Mouse (Mus musculus): Measurements from ENCODE around the gene Rnf114.

The Rnf114 gene

GRCm38 (mm10) chr2:167540477-167541110, 48.1 kb downstream of the Rnf114 start:
- DNase-seq (ENCODE audit: low spot score) = no peak

DNA sequence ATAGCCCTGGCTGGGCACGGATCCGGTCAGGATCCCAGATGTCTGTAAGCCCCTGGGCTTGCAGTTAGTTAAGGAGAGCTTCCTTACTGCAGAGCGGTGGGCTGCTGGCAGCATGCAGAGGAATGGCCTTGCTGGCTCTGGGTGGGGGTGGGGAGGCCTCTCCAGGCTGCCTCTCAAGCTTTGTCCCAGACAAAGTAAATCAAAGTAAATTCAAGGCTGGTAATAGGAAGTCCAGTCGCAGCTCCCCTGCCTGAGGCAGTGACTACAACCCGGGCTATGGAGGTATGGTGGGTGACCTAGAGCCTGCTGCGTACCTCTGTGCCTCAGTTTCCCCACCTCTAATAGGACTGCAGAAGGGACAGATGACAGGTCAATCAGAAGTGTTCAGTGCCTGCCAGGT, 48.9 kb downstream of the Rnf114 start:
- no peak for DNase-seq (ENCODE audit: low spot score)

DNA sequence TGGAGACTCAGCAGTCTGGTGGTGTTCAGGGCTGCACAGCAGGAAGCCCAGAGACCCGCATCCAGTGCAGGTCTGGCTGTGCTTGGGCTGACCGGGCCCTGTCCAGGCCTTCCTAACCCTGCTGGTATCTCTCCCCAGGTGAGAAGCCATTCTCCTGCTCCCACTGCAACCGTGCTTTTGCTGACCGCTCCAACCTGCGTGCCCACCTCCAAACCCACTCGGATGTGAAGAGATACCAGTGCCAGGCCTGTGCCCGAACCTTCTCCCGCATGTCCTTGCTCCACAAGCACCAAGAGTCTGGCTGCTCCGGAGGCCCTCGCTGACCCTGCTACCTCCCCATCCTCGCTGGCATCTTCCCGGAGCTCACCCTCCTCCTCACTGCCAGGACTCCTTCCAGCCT, 49.3 kb downstream of the Rnf114 start:
- DNase-seq (ENCODE audit: low spot score) = no peak

DNA sequence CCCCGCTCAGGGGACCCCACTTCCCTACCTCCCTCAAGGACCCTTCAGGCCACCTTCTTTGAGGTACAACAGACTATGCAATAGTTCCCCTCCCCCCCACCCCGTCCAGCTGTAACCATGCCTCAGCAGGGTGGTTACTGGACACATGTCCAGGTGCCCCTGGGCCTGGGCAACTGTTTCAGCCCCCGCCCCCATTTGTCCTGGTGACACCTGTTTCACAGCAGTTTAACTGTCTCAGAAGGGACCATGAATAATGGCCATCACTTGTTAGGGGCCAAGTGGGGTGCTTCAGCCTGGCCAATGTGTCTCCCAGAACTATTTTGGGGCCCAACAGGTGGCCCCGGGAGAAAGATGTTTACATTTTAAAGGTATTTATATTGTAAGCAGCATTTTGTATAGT, 49.9 kb downstream of the Rnf114 start:
- DNase-seq (ENCODE audit: low spot score) = no peak

GRCm38 (mm10) chr2:167543121-167544003, 50.9 kb downstream of the Rnf114 start:
- DNase-seq (ENCODE audit: low spot score) = no peak

DNA sequence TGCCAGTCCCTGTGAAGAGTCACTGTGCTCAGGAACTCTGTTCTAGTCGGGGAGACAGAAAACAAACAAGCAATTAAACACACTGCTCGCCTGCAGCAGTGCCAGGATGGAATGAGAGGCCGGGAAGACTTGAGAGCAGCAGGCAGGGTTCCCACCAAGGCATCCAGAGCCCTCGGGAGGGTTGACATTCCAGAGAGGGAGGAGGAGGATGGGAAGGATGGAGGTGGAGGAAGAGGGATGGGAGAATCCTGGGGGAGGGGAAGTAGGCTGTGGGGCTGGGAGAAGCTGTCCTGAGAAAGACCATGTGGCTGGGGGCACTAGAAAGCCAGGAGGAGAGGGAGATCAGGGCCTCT, 51.5 kb downstream of the Rnf114 start:
- no peak for DNase-seq (ENCODE audit: low spot score)

DNA sequence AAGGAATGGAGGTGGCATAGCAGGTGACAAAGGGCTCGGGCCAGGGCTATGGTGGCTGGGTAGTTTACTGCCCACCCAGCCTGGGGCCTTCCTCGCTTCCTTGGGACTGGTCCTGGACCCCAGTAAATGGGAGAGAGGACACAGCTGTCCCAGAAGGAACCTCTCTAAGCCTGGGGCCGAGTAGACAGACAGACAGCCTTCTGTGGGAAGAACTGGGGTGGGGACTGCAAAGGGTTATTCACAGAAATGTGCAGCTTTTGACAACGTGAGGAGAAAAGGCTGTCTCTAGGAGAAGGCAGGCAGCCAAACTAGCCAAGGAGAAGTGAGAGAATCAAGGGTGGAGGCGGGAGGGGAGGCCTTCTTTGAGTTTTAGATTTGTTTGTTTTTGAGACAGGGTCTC, 52.0 kb downstream of the Rnf114 start:
- DNase-seq (ENCODE audit: low spot score) = no peak

GRCm38 (mm10) chr2:167546447-167547195, 54.2 kb downstream of the Rnf114 start:
- no peak for DNase-seq (ENCODE audit: low spot score)

DNA sequence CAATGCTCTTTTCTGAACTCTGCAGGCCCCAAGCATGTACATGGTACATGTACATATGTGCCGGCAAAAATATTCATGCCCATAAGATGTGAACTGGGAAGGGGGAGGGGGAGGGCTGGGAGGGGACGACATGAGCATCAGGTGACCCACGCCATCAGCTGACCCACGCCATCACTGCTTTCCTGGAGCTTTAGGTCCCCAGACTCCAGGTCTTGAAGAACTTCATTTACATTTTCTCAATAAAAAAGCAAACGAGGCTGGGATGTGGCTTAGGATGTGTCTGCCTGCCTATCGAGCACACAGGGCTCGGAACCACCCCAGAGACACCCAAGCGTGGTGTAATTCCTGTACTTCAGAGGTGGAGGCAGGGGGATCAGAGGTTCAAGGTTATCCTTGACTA, 55.0 kb downstream of the Rnf114 start:
- no peak for DNase-seq (ENCODE audit: low spot score)

DNA sequence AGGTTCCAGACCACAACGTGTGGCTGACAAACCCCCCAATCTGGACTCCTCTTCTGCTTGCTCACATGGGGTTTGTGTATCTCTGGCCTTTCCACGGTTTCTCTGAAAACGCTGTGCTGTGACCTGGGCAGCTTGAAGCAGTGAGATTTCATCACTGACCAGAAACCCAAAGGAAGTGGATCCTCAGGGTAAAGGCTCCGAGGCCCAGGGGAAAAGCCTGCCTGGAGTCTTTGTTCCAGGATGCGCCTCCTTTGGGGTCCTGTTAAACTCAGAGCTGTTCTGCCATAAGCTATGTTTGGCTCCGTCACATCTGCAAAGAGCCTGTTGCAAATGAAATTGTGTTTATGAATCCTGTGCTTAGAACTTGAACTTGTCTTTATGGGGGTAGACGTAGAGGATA, 56.5 kb downstream of the Rnf114 start:
- DNase-seq (ENCODE audit: low spot score) = no peak

- no peak for DNase-seq (ENCODE audit: low spot score)
Observed at GRCm38 (mm10) chr2:167550341-167550854, 58.0 kb downstream of the Rnf114 start.

DNA sequence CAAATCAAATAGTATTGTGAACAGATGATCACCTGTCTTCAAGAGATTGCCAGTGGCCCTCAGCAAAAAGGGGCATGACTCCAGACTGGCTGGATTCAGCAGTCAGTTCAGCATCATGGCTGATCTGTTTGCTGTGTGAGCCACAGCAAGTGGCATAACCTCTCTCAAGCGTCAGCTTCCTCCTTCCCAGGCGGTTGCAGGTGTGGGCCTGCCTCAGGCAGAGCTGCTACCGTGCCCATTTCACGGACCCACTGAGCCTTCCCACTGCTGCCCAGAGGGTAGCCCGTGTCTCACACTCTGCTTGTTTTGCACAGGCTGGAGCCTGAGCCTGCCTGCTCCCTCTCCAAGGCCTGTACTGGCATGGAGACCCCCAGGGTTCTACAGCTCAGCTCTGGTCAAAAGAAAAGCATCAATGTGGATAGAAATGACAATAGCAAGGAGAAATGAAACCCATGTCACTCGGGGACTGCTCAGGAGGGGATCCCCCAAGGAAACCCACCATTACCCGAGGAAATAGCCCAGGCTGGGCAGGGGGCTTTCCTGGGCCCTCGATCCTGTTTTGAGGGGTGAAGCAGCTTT, 59.0 kb downstream of the Rnf114 start:
- DNase-seq (ENCODE audit: low spot score) = no peak

DNA sequence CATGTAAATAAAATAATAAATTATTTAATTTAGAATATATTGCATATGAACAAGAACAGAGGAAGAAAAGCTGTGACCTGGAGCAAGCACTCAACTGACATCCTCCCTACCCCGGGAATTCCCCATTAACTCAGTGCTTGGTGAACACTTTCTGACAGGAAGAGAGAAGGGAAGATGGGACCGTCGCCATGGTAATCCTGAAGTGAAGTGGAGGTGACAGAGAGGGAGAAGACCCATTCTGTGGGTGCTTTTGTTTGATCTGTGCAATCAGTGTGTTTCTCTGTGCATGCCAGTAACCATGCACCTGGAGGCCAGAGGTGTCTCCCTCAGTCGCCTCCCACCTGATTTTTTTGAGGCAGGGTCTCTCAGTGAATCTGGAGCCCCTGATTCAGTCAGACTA, 59.8 kb downstream of the Rnf114 start:
- DNase-seq (ENCODE audit: low spot score) = no peak

DNA sequence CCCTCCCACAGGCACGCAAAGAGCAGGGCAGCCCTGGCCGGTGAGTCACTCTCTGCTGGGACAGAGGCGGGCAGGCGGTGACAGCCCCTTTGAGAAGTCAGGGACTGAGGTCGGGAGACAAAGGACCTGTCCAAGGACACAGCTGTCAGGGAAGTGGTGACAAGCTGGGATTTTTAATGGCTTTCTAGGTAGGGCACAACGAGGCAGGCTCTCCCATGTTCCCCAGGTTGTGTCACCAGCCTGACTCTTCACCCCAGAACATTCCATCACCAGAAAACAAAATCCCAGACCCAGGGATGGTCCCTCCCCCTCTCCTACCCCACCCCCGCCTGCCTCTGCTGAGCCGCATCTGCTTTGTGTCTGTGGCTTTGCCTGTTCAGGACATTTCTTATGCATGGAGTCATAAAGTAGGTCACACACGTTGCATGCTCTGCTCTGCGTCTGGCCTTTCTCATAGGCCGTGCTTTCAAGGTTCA, 60.5 kb downstream of the Rnf114 start:
- DNase-seq (ENCODE audit: low spot score) = no peak

DNA sequence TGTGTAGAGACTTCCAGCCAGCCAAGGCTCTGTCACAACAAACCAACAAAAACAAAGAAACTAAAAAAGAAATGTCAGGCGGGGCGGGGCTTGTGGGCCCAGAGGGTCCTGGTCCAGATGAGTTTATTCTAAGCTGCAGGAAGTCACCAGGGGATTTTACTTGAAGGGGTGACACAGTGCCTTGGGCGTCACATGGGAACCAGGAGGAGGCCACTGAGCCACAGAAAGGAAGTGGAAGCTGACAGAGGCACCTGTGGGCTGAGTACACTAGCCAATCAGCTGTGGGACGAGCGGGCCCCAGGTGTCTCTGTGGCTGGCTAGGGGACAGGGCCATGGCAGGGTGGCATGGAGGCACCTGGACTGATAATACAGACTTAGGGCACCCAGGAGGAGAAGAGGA, 63.3 kb downstream of the Rnf114 start:
- DNase-seq (ENCODE audit: low spot score) = no peak

DNA sequence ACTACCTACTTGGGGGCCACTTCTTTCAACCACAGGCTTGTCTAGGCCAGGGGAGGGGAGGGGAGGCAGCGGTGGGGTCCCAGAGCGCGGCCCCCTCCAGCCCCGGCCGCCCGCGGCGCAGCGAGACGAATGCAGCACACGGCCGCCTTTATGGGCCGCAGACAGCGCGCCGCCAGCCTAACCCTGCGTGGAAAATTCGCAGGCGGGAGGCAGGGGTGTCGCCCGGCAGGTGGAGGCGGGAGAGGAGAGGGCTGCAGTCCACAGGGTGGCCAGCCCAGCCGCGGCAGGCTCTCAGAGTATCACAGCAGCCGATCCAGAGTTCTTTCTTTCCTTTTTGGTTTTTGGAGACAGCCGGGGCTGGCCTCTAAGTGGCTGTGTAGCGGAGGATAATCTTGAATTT, 67.0 kb downstream of the Rnf114 start:
- DNase-seq (ENCODE audit: low spot score) = no peak

GRCm38 (mm10) chr2:167562101-167562500, 69.7 kb downstream of the Rnf114 start:
- DNase-seq (ENCODE audit: low spot score) = no peak

GRCm38 (mm10) chr2:167563035-167563434, 70.6 kb downstream of the Rnf114 start:
- no peak for DNase-seq (ENCODE audit: low spot score)

GRCm38 (mm10) chr2:167563703-167564102, 71.3 kb downstream of the Rnf114 start:
- DNase-seq (ENCODE audit: low spot score) = no peak

GRCm38 (mm10) chr2:167564551-167565311, 72.3 kb downstream of the Rnf114 start:
- no peak for DNase-seq (ENCODE audit: low spot score)

DNA sequence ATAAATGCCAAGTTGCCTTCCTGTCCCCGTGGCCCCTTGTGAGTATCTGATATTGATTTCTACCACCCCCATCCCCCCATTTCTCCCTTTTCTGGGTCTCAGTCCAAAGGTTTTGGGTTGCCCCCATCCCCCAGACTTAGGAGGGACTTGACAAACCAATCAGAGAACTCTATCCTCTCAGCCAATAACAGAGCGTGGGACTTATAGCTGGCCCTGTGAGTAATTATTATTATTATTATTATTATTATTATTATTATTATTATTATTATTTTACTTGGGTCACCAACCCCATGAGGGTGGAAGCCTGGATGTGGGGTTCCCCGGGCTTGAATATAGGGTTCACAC, 72.8 kb downstream of the Rnf114 start:
- DNase-seq (ENCODE audit: low spot score) = no peak

DNA sequence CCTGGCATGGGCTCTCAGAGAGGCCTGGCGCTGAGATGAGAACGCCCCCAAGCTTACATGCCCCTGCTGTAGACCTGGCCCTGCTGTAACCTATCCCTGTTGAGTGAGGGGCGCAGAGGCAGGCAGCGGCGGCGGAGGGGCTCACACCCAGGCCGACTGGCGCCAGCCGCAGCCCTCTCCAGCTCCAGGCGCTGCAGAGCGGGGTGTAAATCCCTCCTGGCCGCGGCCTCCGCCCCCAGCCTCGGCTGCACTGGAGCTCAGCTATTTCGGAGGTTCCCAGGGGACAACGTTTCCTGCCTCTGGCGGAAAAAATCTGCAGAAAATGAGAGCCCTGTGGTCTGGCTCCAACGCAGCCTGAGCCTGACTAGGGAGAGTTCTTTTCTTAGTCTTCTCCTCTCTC, 73.2 kb downstream of the Rnf114 start:
- DNase-seq (ENCODE audit: low spot score) = no peak

All from ovary, postnatal 14 days (tissue).